Mouse (Mus musculus) lung, embryonic 16.5 days (tissue): Measurements from ENCODE around the gene Tdrd9. TPM values are rescaled to one million over a fixed set of nuclear protein-coding genes. Genes with fewer than 3 reads are reported as not detected.

Experiments
- ATAC-seq: fragments of 200-750 bp; cut with Nextera tagmentation; 2 replicates; pipeline ENCODE4 v1.8.0; 2017; ENCODE audit warnings: low read depth, mild to moderate bottlenecking, moderate library complexity
- H3K27ac ChIP-seq: fragments of 300-500 bp; sonication (generic); 2 replicates; pipeline ENCODE4 v1.5.1; 2014; ENCODE audit warnings: mild to moderate bottlenecking, control low read depth, low read length
- H3K27me3 ChIP-seq: fragments of 300-500 bp; sonication (generic); 2 replicates; pipeline ENCODE4 v1.6.1; 2014; ENCODE audit warnings: low read depth, low read length, mixed read lengths; ENCODE audit not compliant: control insufficient read depth, insufficient read depth
- H3K36me3 ChIP-seq: fragments of 300-500 bp; sonication (generic); 2 replicates; pipeline ENCODE4 v1.6.1; 2014; ENCODE audit warnings: low read length; ENCODE audit not compliant: control insufficient read depth, insufficient read depth
- H3K4me1 ChIP-seq: fragments of 300-500 bp; sonication (generic); replicated peaks from 2 replicates; pipeline ENCODE4 v1.6.1; 2014; ENCODE audit warnings: low read length, mixed read lengths; ENCODE audit not compliant: control insufficient read depth, insufficient read depth
- H3K4me2 ChIP-seq: fragments of 300-500 bp; sonication (generic); 2 replicates; pipeline ENCODE4 v1.6.1; 2014; ENCODE audit warnings: low read depth, low read length, control low read depth
- H3K4me3 ChIP-seq: fragments of 300-500 bp; sonication (generic); 2 replicates; pipeline ENCODE4 v1.5.1; 2014; ENCODE audit warnings: mild to moderate bottlenecking, low read length, control low read depth
- H3K9ac ChIP-seq: fragments of 300-500 bp; sonication (generic); 2 replicates; pipeline ENCODE4 v1.6.1; 2014; ENCODE audit warnings: low read length, control low read depth
- H3K9me3 ChIP-seq: fragments of 300-500 bp; sonication (generic); 2 replicates; pipeline ENCODE4 v1.6.1; 2016; ENCODE audit warnings: low read length; ENCODE audit not compliant: control insufficient read depth
- WGBS: fragments of 180-500 bp; shearing (Covaris S2); extraction: QIAGEN DNeasy Blood & Tissue Kit; methylation state at CpG from one replicate; pipeline ENCODE4 v1.1.7; 2014; 5-methylcytosine and 5-hydroxymethylcytosine counted together
- microRNA-seq: library from miRNA; unstranded; fragments of <30 nt; microRNA quantifications from one replicate; pipeline ENCODE4, GENCODE M21; 2016
- polyA plus RNA-seq: library from polyadenylated mRNA; unstranded; fragments of >200 nt; fragmentation: Nextera tagmentation; extraction: Ambion mirVana; gene quantifications from 2 replicates; pipeline ENCODE4 v1.2.1, GENCODE M21; 2015

Gene Tdrd9
- polyA plus RNA-seq, 1 experiment from 2014 or later, result 0.23 TPM

- no peaks in the 10 kb centered on the region for H3K27me3 ChIP-seq
Measured at GRCm38 (mm10) chr12:112113710-112114109, 142.4 kb downstream of the Tdrd9 start.

GRCm38 (mm10) chr12:112117006-112117405 lies 145.6 kb downstream of the Tdrd9 start:
- Histone ChIP-seq H3K27ac (no peak overlapping the region), H3K9me3 (no peaks in the 10 kb centered on the region), H3K27me3 (no peaks in the 10 kb centered on the region), H3K36me3 (no peaks in the 10 kb centered on the region), H3K4me1 (no peaks in the 10 kb centered on the region), H3K4me3 (no peak overlapping the region), H3K4me2 (no peak overlapping the region), H3K9ac (no peak overlapping the region)
- no peak for ATAC-seq
- 74% methylated on average over 5 of the region's 5 CpGs for WGBS

More at GRCm38 (mm10) chr12:112113710-112114109, 142.4 kb downstream of the Tdrd9 start:
- H3K4me2 ChIP-seq, result no peak overlapping the region
- ATAC-seq, result peak; percentile 50
- no peaks in the 10 kb centered on the region for H3K36me3 ChIP-seq
- H3K4me3 ChIP-seq, result no peak overlapping the region
- no peak overlapping the region for H3K27ac ChIP-seq
- H3K9me3 ChIP-seq, result no peaks in the 10 kb centered on the region
- no peaks in the 10 kb centered on the region for H3K4me1 ChIP-seq
- H3K9ac ChIP-seq, result no peak overlapping the region
- WGBS, result 14% methylated on average over 7 of the region's 7 CpGs

GRCm38 (mm10) chr12:112117649-112118048 lies 146.3 kb downstream of the Tdrd9 start:
- no peak overlapping the region for H3K9ac ChIP-seq
- 73% methylated on average over 7 of the region's 7 CpGs for WGBS
- no peak overlapping the region for H3K4me2 ChIP-seq
- H3K27ac ChIP-seq, result no peak overlapping the region
- H3K27me3 ChIP-seq, result no peaks in the 10 kb centered on the region
- no peak for ATAC-seq
- H3K9me3 ChIP-seq, result no peaks in the 10 kb centered on the region
- H3K4me3 ChIP-seq, result no peak overlapping the region
- no peaks in the 10 kb centered on the region for H3K4me1 ChIP-seq
- H3K36me3 ChIP-seq, result no peaks in the 10 kb centered on the region

Small RNA genes within 50 kb of the gene (microRNA-seq; reads per million reads assigned to microRNA genes)
- not detected for gene Mir3073a
- not detected for gene Mir3073b

Other genes with a start within 250 kb of the Tdrd9 start
- gene Klc1, start 212.7 kb upstream of the Tdrd9 start, polyA plus RNA-seq, result 82.4 and 86.9 TPM in 2 replicates
- 9.1 and 9.2 TPM in 2 replicates for gene Xrcc3, start 157.7 kb upstream of the Tdrd9 start, polyA plus RNA-seq
- gene Zfyve21, start 157.4 kb upstream of the Tdrd9 start, polyA plus RNA-seq, result 111 and 135 TPM in 2 replicates
- 11.3 and 15.9 TPM in 2 replicates for gene Ppp1r13b, start 63.4 kb upstream of the Tdrd9 start, polyA plus RNA-seq
- 621 and 663 TPM in 2 replicates for gene Atp5mpl, start 4.6 kb upstream of the Tdrd9 start, polyA plus RNA-seq
- not detected in 2 replicates for gene Rd3l, start 9.8 kb downstream of the Tdrd9 start, polyA plus RNA-seq
- 2.5 and 3.2 TPM in 2 replicates for gene Aspg, start 135.1 kb downstream of the Tdrd9 start, polyA plus RNA-seq
- 3.0 and 3.1 TPM in 2 replicates for gene Kif26a, start 174.6 kb downstream of the Tdrd9 start, polyA plus RNA-seq